Mouse (Mus musculus): ENCODE data around the gene Stx8. TPM values are rescaled to one million over a fixed set of nuclear protein-coding genes. Genes with fewer than 3 reads are reported as not detected.

Gene Stx8
- polyA plus RNA-seq, 1 experiment, result 32.5 TPM

GRCm38 (mm10) chr11:68205572-68206229 lies 239.7 kb downstream of the Stx8 start:
- Histone ChIP-seq H3K4me2 (ENCODE audit: low read depth) (no peak overlapping the region), H3K36me3 (ENCODE audit: control insufficient read depth, insufficient read depth) (no peaks in the 10 kb centered on the region), H3K27me3 (ENCODE audit: control insufficient read depth, insufficient read depth, insufficient read length) (no peaks in the 10 kb centered on the region), H3ac (ENCODE audit: control insufficient read depth, insufficient read length) (no peak overlapping the region), H3K4me3 (no peak overlapping the region), H3K79me2 (ENCODE audit: control insufficient read depth, insufficient read depth) (no peaks in the 10 kb centered on the region)
- TF ChIP-seq E2F4 (IDR thresholded peaks at IDR 0.05; ENCODE audit: insufficient read depth) (no peak), TCF3 (IDR thresholded peaks at IDR 0.05; ENCODE audit: insufficient read length, low read depth) (no peak), MAX (IDR thresholded peaks at IDR 0.05; ENCODE audit: low read depth) (no peak), MYOG (IDR thresholded peaks at IDR 0.05; ENCODE audit: control insufficient read depth in 1 of 3, insufficient read depth in 1 of 3, insufficient read length in 2 of 3, low read depth in 2 of 3) (no peak), SRF (IDR thresholded peaks at IDR 0.05; ENCODE audit: control insufficient read depth, insufficient read length, low read depth) (no peak), REST (IDR thresholded peaks at IDR 0.05; ENCODE audit: insufficient read depth, insufficient read length) (no peak), POLR2AphosphoS2 (IDR thresholded peaks at IDR 0.05; ENCODE audit: insufficient read length, low read depth) (no peak), POLR2A (IDR thresholded peaks at IDR 0.05; ENCODE audit: insufficient read length, low read depth) (no peak), USF1 (IDR thresholded peaks at IDR 0.05; ENCODE audit: low read depth) (no peak), TCF12 (IDR thresholded peaks at IDR 0.05; ENCODE audit: insufficient read depth, poor library complexity, severe bottlenecking) (no peak)

GRCm38 (mm10) chr11:68208023-68208422 lies 242.0 kb downstream of the Stx8 start:
- Histone ChIP-seq H3K4me3 (no peak overlapping the region), H3K79me2 (ENCODE audit: control insufficient read depth, insufficient read depth) (no peaks in the 10 kb centered on the region), H3K36me3 (ENCODE audit: control insufficient read depth, insufficient read depth) (no peaks in the 10 kb centered on the region), H3K4me2 (ENCODE audit: low read depth) (no peak overlapping the region), H3ac (ENCODE audit: control insufficient read depth, insufficient read length) (no peak overlapping the region), H3K27me3 (ENCODE audit: control insufficient read depth, insufficient read depth, insufficient read length) (no peaks in the 10 kb centered on the region)
- TF ChIP-seq POLR2A (IDR thresholded peaks at IDR 0.05; ENCODE audit: insufficient read length, low read depth), result no peak
- TF ChIP-seq SRF (IDR thresholded peaks at IDR 0.05; ENCODE audit: control insufficient read depth, insufficient read length, low read depth), result no peak
- no peak for TF ChIP-seq E2F4 (IDR thresholded peaks at IDR 0.05; ENCODE audit: insufficient read depth)
- no peak for TF ChIP-seq MAX (IDR thresholded peaks at IDR 0.05; ENCODE audit: low read depth)
- no peak for TF ChIP-seq TCF3 (IDR thresholded peaks at IDR 0.05; ENCODE audit: insufficient read length, low read depth)
- no peak for TF ChIP-seq MYOD1 (IDR thresholded peaks at IDR 0.05; ENCODE audit: control insufficient read depth in 1 of 3, insufficient read length in 2 of 3, low read depth in 2 of 3)
- TF ChIP-seq POLR2AphosphoS2 (IDR thresholded peaks at IDR 0.05; ENCODE audit: insufficient read length, low read depth), result no peak
- TF ChIP-seq REST (IDR thresholded peaks at IDR 0.05; ENCODE audit: insufficient read depth, insufficient read length), result no peak
- no peak for TF ChIP-seq USF1 (IDR thresholded peaks at IDR 0.05; ENCODE audit: low read depth)
- TF ChIP-seq TCF12 (IDR thresholded peaks at IDR 0.05; ENCODE audit: insufficient read depth, poor library complexity, severe bottlenecking), result no peak
- TF ChIP-seq MYOG (IDR thresholded peaks at IDR 0.05; ENCODE audit: control insufficient read depth in 1 of 3, insufficient read depth in 1 of 3, insufficient read length in 2 of 3, low read depth in 2 of 3), result no peak
- TF ChIP-seq CEBPB (IDR thresholded peaks at IDR 0.05; ENCODE audit: insufficient read depth, poor library complexity, severe bottlenecking), result no peak

DNA sequence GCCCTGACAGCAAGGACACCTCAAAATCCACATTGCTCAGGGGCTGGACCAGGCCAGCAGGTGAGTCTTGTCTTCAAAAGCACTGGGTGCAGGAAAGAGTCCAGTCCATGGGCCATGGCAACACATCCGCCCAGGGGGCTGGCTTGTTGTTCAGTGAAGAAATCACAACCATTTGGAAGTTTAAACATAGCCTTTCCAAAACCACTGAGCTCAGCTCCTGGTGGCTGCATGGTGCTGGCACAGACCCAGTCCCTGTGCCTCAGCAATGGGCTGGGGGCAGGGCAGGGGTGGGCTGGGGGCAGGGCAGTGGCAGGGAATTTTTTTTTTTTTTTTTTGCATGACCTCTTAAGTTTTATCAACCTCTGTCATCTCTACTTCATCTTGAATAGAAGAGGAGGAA lies 242.6 kb downstream of the Stx8 start:
- H3K4me3 ChIP-seq, result no peak overlapping the region
- H3K79me2 ChIP-seq (ENCODE audit: control insufficient read depth, insufficient read depth), result no peaks in the 10 kb centered on the region
- H3ac ChIP-seq (ENCODE audit: control insufficient read depth, insufficient read length), result no peak overlapping the region
- H3K4me2 ChIP-seq (ENCODE audit: low read depth), result no peak overlapping the region
- H3K36me3 ChIP-seq (ENCODE audit: control insufficient read depth, insufficient read depth), result no peaks in the 10 kb centered on the region
- TF ChIP-seq MYOG (IDR thresholded peaks at IDR 0.05; ENCODE audit: control insufficient read depth in 1 of 3, insufficient read depth in 1 of 3, insufficient read length in 2 of 3, low read depth in 2 of 3) (no peak), USF1 (IDR thresholded peaks at IDR 0.05; ENCODE audit: low read depth) (no peak), TCF3 (IDR thresholded peaks at IDR 0.05; ENCODE audit: insufficient read length, low read depth) (no peak), MYOD1 (IDR thresholded peaks at IDR 0.05; ENCODE audit: control insufficient read depth in 1 of 3, insufficient read length in 2 of 3, low read depth in 2 of 3) (no peak), MAX (IDR thresholded peaks at IDR 0.05; ENCODE audit: low read depth) (no peak), TCF12 (IDR thresholded peaks at IDR 0.05; ENCODE audit: insufficient read depth, poor library complexity, severe bottlenecking) (no peak), POLR2A (IDR thresholded peaks at IDR 0.05; ENCODE audit: insufficient read length, low read depth) (no peak), REST (IDR thresholded peaks at IDR 0.05; ENCODE audit: insufficient read depth, insufficient read length) (no peak), E2F4 (IDR thresholded peaks at IDR 0.05; ENCODE audit: insufficient read depth) (no peak), POLR2AphosphoS2 (IDR thresholded peaks at IDR 0.05; ENCODE audit: insufficient read length, low read depth) (no peak), SRF (IDR thresholded peaks at IDR 0.05; ENCODE audit: control insufficient read depth, insufficient read length, low read depth) (no peak), CEBPB (IDR thresholded peaks at IDR 0.05; ENCODE audit: insufficient read depth, poor library complexity, severe bottlenecking) (no peak)
- H3K27me3 ChIP-seq (ENCODE audit: control insufficient read depth, insufficient read depth, insufficient read length), result no peaks in the 10 kb centered on the region

GRCm38 (mm10) chr11:68209506-68209905 lies 243.5 kb downstream of the Stx8 start:
- no peaks in the 10 kb centered on the region for H3K36me3 ChIP-seq (ENCODE audit: control insufficient read depth, insufficient read depth)
- no peaks in the 10 kb centered on the region for H3K27me3 ChIP-seq (ENCODE audit: control insufficient read depth, insufficient read depth, insufficient read length)
- H3K4me3 ChIP-seq, result no peak overlapping the region
- H3ac ChIP-seq (ENCODE audit: control insufficient read depth, insufficient read length), result no peak overlapping the region
- TF ChIP-seq TCF12 (IDR thresholded peaks at IDR 0.05; ENCODE audit: insufficient read depth, poor library complexity, severe bottlenecking), result no peak
- TF ChIP-seq REST (IDR thresholded peaks at IDR 0.05; ENCODE audit: insufficient read depth, insufficient read length), result no peak
- TF ChIP-seq MAX (IDR thresholded peaks at IDR 0.05; ENCODE audit: low read depth), result no peak
- TF ChIP-seq POLR2AphosphoS2 (IDR thresholded peaks at IDR 0.05; ENCODE audit: insufficient read length, low read depth), result no peak
- no peak for TF ChIP-seq E2F4 (IDR thresholded peaks at IDR 0.05; ENCODE audit: insufficient read depth)
- no peak for TF ChIP-seq TCF3 (IDR thresholded peaks at IDR 0.05; ENCODE audit: insufficient read length, low read depth)
- no peak for TF ChIP-seq CEBPB (IDR thresholded peaks at IDR 0.05; ENCODE audit: insufficient read depth, poor library complexity, severe bottlenecking)
- no peak for TF ChIP-seq MYOD1 (IDR thresholded peaks at IDR 0.05; ENCODE audit: control insufficient read depth in 1 of 3, insufficient read length in 2 of 3, low read depth in 2 of 3)
- TF ChIP-seq SRF (IDR thresholded peaks at IDR 0.05; ENCODE audit: control insufficient read depth, insufficient read length, low read depth), result no peak
- TF ChIP-seq MYOG (IDR thresholded peaks at IDR 0.05; ENCODE audit: control insufficient read depth in 1 of 3, insufficient read depth in 1 of 3, insufficient read length in 2 of 3, low read depth in 2 of 3), result no peak
- no peak for TF ChIP-seq POLR2A (IDR thresholded peaks at IDR 0.05; ENCODE audit: insufficient read length, low read depth)
- no peak for TF ChIP-seq USF1 (IDR thresholded peaks at IDR 0.05; ENCODE audit: low read depth)
- H3K4me2 ChIP-seq (ENCODE audit: low read depth), result no peak overlapping the region
- no peaks in the 10 kb centered on the region for H3K79me2 ChIP-seq (ENCODE audit: control insufficient read depth, insufficient read depth)

Data from myocyte (in vitro differentiated cells).